Mouse (Mus musculus): ENCODE results near the gene Gm20741.

Gm20741 gene

GRCm38 (mm10) chr16:88811827-88812226, at the start of gene Gm20741:
TSS of gene Gm20741 (minus strand) at chr16:88812220.
- DNase-seq (ENCODE audit: low read depth, low spot score) = peak; percentile 32

- DNase-seq (ENCODE audit: low read depth, low spot score) = peak; percentile 34
These were observed 39.4 kb upstream of the Gm20741 start for GRCm38 (mm10) chr16:88851450-88851849.

- DNase-seq (ENCODE audit: low read depth, low spot score) = no peak
These were observed 36.5 kb upstream of the Gm20741 start for GRCm38 (mm10) chr16:88848558-88848957.

- no peak for DNase-seq (ENCODE audit: low read depth, low spot score)
These were observed 35.3 kb upstream of the Gm20741 start for GRCm38 (mm10) chr16:88847363-88847762.

GRCm38 (mm10) chr16:88826978-88827377, 15.0 kb upstream of the Gm20741 start:
- no peak for DNase-seq (ENCODE audit: low read depth, low spot score)

- no peak for DNase-seq (ENCODE audit: low read depth, low spot score)
These were observed 14.2 kb upstream of the Gm20741 start, which contains the start of gene Krtap14 for GRCm38 (mm10) chr16:88826095-88826652. TSS of gene Krtap14 (minus strand) at chr16:88826145.

GRCm38 (mm10) chr16:88823736-88824135, 11.7 kb upstream of the Gm20741 start:
- peak; percentile 11 for DNase-seq (ENCODE audit: low read depth, low spot score)

GRCm38 (mm10) chr16:88820066-88820465, 8.0 kb upstream of the Gm20741 start, which contains the start of gene Krtap15:
TSS of gene Krtap15 (plus strand) at chr16:88820215.
- DNase-seq (ENCODE audit: low read depth, low spot score) = no peak

- no peak for DNase-seq (ENCODE audit: low read depth, low spot score)
These were observed 25.2 kb downstream of the Gm20741 start for GRCm38 (mm10) chr16:88786786-88787185.

- no peak for DNase-seq (ENCODE audit: low read depth, low spot score)
These were observed 34.4 kb downstream of the Gm20741 start, which contains the start of gene Gm5965 for GRCm38 (mm10) chr16:88777596-88777995. TSS of gene Gm5965 (plus strand) at chr16:88777896.

GRCm38 (mm10) chr16:88774106-88774505, 37.9 kb downstream of the Gm20741 start, which contains the start of gene 2310057N15Rik:
TSS of gene 2310057N15Rik (minus strand) at chr16:88774206.
- DNase-seq (ENCODE audit: low read depth, low spot score) = no peak
